Mouse (Mus musculus) retina, embryonic 14.5 days (tissue): ENCODE results near the gene Zfp704.
"Not testable (repeated sequence)": the region's sequence is repeated elsewhere in the genome, so short reads cannot be mapped to it uniquely, and the experiment has no call there.

Source experiments
- DNase-seq: peaks from one replicate; pipeline ENCODE4 v3.0.0-alpha.2; 2015; ENCODE audit warnings: low spot score

Gene Zfp704

GRCm38 (mm10) chr3:9598061-9598460 lies 11.8 kb downstream of the Zfp704 start:
- no peak for DNase-seq

- no peak for DNase-seq
These were observed 15.4 kb downstream of the Zfp704 start for GRCm38 (mm10) chr3:9594457-9594856.

DNA sequence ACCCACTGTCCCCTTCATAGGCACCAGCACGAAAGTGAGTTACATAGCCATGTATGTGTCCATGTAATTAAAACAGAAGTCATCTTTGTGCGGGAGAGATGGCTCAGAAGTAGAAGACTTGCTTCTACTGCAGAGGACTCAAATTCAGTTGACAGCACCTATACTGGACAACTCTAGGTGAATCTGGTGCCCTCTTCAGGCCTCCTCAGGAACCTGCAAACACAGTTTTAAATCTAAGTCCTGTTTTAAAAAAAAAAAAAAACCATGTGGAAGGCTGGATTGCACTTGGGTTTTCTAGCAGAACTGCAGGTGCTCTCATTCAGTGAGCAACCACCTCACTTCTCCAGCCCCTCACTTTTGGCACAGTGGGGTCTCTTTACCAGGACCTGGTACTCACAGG lies 16.1 kb downstream of the Zfp704 start:
- DNase-seq = peak; percentile 50

DNA sequence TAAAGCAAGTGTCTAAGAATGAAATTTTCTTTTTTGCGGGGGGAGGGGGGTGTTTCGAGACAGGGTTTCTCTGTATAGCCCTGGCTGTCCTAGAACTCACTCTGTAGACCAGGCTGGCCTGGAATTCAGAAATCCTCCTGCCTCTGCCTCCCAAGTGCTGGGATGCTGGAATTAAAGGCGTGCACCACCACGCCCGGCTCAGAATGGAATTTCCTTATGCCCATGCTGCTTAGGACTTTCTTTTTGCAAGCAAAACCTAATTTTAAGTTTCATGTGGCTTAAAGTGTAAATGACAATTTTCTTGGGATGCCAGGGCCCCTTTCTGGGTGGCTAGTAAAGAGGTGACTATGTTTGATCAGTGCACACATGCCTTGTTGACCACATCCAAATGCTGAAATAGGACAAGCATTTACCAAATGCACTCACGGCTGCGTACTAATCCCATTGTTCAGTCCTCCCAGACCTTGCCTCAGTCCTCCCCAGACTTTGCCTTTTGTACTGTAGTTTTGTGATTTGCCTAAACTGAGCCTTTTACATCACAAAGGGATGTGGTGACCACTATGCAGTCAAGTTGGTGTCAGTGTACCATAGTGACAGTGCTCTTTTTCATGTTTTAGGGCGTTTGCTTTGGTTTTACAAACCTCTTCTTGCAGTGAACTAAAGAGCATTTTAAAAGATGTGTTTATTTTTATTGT lies 18.3 kb downstream of the Zfp704 start:
- no peak for DNase-seq

GRCm38 (mm10) chr3:9588635-9589034 lies 21.2 kb downstream of the Zfp704 start:
- no peak for DNase-seq

DNA sequence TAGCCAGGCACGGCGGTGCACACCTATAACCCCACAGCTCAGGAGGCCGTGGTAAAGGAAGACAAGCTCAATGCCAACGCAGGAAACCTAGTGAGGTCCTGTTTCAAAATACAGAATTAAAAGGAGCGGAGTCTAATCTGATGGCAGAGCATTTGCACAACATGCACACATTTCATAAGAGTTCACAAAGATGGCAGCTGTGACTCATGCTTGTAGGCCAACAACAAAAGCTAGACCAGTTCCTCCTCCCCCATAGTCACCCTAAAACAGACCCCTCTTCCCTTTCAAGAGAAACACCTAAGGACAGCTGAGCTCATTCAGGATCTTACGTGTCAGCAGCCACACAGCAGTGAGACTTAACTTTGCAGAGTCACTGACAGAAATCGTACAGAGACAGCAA lies 22.6 kb downstream of the Zfp704 start:
- no peak for DNase-seq

DNA sequence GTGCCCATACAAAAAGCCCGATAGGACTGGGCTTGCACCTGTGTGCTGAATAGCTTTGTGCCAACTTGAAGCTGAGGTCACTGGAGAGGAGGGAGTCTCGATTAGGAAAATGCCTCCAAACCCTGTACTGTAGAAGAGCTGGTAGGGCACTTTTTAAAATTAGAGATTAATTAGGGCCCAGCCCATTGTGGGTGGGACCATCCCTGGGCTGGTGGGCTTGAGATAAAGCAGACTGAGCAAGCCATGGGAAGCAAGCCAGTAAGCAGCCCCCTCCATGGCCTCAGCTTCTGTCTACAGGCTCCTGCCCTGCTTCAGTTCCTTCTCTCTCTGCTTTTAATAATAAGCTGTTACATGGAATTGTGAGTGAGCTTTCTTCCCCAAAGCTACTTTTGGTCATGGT lies 26.4 kb downstream of the Zfp704 start:
- DNase-seq = no peak

DNA sequence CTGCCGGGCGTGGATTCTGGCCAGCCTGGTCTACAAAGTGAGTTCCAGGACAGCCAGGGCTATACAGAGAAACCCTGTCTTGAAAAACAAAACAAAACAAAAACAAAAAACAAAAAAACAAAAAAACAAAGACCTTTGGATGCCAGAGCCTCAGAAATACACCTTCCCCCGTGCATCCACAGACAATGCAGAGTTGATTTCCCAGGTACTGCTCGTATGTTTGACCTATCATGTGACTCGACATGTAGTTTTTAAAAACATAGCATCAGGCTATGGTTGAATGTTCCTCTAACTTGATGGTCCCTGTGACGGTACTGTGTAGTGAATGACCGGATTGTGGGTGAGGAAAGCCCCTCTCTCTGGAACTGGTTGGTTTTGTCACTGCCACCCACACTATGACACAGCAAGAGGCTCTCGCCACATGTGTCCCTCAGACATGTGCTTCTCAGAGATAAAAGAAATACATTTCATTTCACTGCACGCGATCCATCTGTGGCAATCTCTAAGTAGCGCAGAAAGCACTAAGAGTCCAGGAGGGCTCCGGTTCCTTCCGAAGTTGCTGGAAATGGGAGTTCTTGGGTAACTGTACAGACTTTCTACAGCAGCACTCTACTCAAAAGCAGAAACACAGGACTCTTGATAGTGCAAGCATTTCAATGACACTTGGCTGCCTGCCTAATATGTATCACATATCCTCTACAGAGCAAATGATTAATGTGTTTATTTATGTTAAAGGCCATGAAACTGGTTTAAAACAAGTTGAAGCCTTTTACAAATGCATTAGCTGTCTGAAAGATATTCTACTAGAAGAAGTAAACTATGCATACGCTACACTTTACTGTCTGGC lies 28.7 kb downstream of the Zfp704 start:
- no peak for DNase-seq

GRCm38 (mm10) chr3:9580102-9580501 lies 29.8 kb downstream of the Zfp704 start:
- DNase-seq = no peak

GRCm38 (mm10) chr3:9579028-9579643 lies 30.7 kb downstream of the Zfp704 start:
- no peak for DNase-seq

GRCm38 (mm10) chr3:9576872-9577271 lies 33.0 kb downstream of the Zfp704 start:
- DNase-seq = no peak

GRCm38 (mm10) chr3:9574305-9574704 lies 35.6 kb downstream of the Zfp704 start:
- DNase-seq = no peak

DNA sequence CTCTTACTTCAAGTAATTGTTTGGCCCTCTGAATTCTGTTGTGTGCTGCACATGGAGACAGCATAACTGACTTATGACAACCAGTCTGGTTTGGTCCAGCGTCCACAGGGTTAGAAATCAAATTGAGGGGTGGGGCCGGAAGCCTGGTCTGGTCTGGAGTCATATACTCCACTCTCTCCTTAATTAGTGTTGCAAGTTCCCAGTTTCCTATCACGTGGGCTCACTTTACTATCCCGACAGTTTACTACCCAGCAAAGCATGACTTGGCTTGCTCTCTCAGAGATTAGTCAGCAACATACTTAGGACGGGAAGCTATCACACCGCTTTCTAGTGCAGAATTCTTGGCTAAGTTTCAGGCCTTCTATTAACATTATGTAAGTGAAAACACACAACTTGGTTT lies 36.3 kb downstream of the Zfp704 start:
- DNase-seq = no peak

GRCm38 (mm10) chr3:9572261-9572660 lies 37.6 kb downstream of the Zfp704 start:
- no peak for DNase-seq

- no peak for DNase-seq
These were observed 39.1 kb downstream of the Zfp704 start for GRCm38 (mm10) chr3:9570782-9571181.

DNA sequence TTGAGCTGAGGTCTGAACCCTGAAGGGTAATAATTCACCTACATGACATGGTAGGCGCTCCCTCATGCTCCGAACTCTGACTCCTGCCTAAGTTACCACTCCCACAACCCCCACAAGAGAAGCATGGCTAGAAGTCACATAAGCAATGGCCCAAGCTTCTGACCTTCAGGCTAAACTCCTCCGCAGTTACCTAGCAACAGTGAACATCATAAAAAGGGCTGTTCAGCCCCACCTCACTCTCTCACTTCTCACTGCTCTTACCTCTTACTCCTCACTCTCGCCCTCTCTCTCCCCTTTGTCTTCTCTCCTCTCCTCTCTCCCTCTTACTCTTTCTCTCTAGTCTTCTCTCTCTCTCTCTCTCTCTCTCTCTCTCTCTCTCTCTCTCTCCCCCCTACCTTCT lies 40.2 kb downstream of the Zfp704 start:
- DNase-seq = not testable (repeated sequence)

- DNase-seq = no peak
These were observed 41.2 kb downstream of the Zfp704 start for GRCm38 (mm10) chr3:9568565-9569228.

- DNase-seq = no peak
These were observed 41.9 kb downstream of the Zfp704 start for GRCm38 (mm10) chr3:9567948-9568347.

DNA sequence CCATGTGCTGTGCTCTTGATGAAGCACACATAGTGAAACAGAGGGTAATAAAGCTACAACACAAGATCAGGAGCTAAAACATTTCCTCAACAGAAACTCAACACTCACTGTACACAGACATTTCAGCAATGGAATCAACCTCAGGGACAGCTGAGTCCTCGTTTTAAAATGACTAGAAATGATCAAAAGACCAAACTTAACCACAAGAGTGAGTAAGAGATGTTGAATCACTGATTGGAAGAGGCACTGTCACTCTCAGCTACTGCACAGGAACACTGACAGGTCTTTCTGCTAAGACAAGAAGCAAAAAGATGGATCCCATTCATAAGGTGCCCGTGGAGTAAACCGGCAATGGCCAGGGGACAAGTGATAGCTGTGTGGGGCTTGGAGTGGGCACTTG lies 43.1 kb downstream of the Zfp704 start:
- DNase-seq = no peak

GRCm38 (mm10) chr3:9563562-9563961 lies 46.3 kb downstream of the Zfp704 start:
- DNase-seq = no peak

DNA sequence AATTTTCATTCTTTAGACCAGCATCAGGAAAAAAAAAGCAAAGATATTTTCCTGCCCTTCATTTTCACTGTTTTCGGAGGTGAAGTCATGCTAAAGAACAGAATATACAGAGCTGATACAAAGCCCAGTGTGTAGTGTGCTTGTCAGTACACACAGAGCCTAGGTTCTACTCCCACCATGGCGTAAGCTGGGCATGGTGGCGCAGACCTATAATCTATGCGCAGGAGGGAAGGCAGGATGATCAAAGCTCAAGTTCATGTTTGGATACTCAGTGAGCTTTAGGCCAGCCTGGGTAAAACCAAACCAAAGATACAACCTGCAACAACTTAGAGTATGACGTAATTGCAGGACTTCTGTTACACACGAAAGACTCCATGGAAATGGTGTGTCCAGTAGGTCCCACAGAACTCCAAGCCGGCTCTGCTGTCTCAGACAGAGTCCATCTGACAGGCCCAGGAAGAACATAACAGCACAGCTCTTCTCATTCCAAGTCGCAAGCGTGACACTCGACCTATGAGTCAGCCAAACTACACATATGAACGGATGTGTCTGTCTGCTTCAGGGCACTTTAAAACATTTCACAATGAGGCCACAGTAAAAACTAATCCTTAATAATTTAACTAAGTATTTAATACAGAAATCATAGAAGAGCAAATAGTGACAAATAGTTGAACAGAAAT lies 47.1 kb downstream of the Zfp704 start:
- no peak for DNase-seq
